Mouse (Mus musculus) liver, embryonic 14.5 days (tissue): ENCODE measurements at regions not wholly inside any gene's neighbourhood (a gene's known extent, or its start where the extent isn't known, plus 50 kb on each side); places are given as distances from the start of the nearest gene placed in this dataset.

Source experiments
- CTCF ChIP-seq: IDR thresholded peaks from 2 replicates; pipeline ENCODE4 v1.5.1; 2016; ENCODE audit warnings: antibody characterized with exemption, low read depth, control low read depth
- EP300 ChIP-seq: IDR thresholded peaks from 2 replicates; pipeline ENCODE4 v1.6.1; 2016; ENCODE audit warnings: antibody characterized with exemption, low read depth

DNA sequence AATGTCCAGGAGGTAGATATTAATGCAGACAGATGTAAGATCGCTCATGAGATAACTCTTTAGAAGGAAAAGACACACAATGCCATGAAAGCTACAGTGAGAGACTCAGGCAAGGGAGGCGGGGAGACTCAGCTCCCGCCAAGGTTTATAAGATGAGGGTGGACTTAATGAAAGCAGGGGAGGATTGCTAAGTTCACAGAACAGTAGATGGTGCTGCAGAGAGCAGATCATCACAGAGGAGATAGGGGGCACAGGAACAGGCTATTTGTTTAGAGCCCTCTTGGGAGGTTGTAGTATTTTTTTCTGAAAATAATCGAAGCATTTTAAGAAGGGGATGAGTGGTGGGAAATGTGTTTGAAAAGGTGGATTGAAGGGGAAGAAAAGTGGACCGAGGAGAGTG lies 144.6 kb upstream of the Nlrp1b start:
- TF ChIP-seq CTCF (no peak), EP300 (no peak)
